Mouse (Mus musculus) hindbrain, embryonic 10.5 days (tissue): ENCODE results near the gene Ccdc137. TPM values are rescaled to one million over a fixed set of nuclear protein-coding genes. Genes with fewer than 3 reads are reported as not detected.

Experiments used
- DNase-seq: peaks from one replicate; pipeline ENCODE4 v3.0.0-alpha.2; 2017; ENCODE audit warnings: low spot score
- H3K27ac ChIP-seq: fragments of 300-500 bp; sonication (generic); 2 replicates; pipeline ENCODE4 v1.5.1; 2016; ENCODE audit warnings: mild to moderate bottlenecking, moderate library complexity
- H3K27me3 ChIP-seq: fragments of 300-500 bp; sonication (generic); 2 replicates; pipeline ENCODE4 v1.6.1; 2016; ENCODE audit warnings: mild to moderate bottlenecking; ENCODE audit not compliant: poor library complexity, insufficient read depth, severe bottlenecking
- H3K36me3 ChIP-seq: fragments of 300-500 bp; sonication (generic); 2 replicates; pipeline ENCODE4 v1.6.1; 2016; ENCODE audit warnings: mild to moderate bottlenecking, moderate library complexity
- H3K4me1 ChIP-seq: fragments of 300-500 bp; sonication (generic); replicated peaks from 2 replicates; pipeline ENCODE4 v1.6.1; 2016; ENCODE audit warnings: mild to moderate bottlenecking
- H3K4me3 ChIP-seq: fragments of 300-500 bp; sonication (generic); 2 replicates; pipeline ENCODE4 v1.5.1; 2016; ENCODE audit warnings: mild to moderate bottlenecking, moderate library complexity
- H3K9me3 ChIP-seq: fragments of 300-500 bp; sonication (generic); 2 replicates; pipeline ENCODE4 v1.6.1; 2016; ENCODE audit warnings: mild to moderate bottlenecking, moderate library complexity
- WGBS: fragments of 180-500 bp; shearing (Covaris S2); methylation state at CpG from one replicate; pipeline ENCODE4 v1.1.7; 2016; 5-methylcytosine and 5-hydroxymethylcytosine counted together
- polyA plus RNA-seq: library from polyadenylated mRNA; unstranded; fragments of >200 nt; fragmentation: Nextera tagmentation; extraction: Ambion mirVana; gene quantifications from 2 replicates; pipeline ENCODE4 v1.2.1, GENCODE M21; 2016

Ccdc137 gene
- polyA plus RNA-seq, 1 experiment from 2014 or later = 34.4 TPM

- Histone ChIP-seq H3K36me3 (peaks cover 69% of the 10 kb centered on the region), H3K4me1 (peaks cover 26% of the 10 kb centered on the region), H3K4me3 (peak overlapping the region; percentile 94), H3K27ac (peak overlapping the region; percentile 90), H3K27me3 (no peaks in the 10 kb centered on the region), H3K9me3 (no peaks in the 10 kb centered on the region)
- 2% methylated on average over 33 of the region's 33 CpGs for WGBS
- DNase-seq = no peak
Observed at GRCm38 (mm10) chr11:120467736-120468092, 9.8 kb downstream of the Ccdc137 start.

- Histone ChIP-seq H3K4me1 (peaks cover 12% of the 10 kb centered on the region), H3K9me3 (no peaks in the 10 kb centered on the region), H3K36me3 (peaks cover 80% of the 10 kb centered on the region), H3K27me3 (no peaks in the 10 kb centered on the region), H3K27ac (no peak overlapping the region), H3K4me3 (no peak overlapping the region)
- 98% methylated on average over 6 of the region's 6 CpGs for WGBS
- no peak for DNase-seq
Observed at GRCm38 (mm10) chr11:120472052-120472451, 14.1 kb downstream of the Ccdc137 start.

GRCm38 (mm10) chr11:120483448-120483934, 25.6 kb downstream of the Ccdc137 start:
- Histone ChIP-seq H3K27me3 (no peaks in the 10 kb centered on the region), H3K4me3 (peak overlapping the region; percentile 99), H3K4me1 (peaks cover 27% of the 10 kb centered on the region), H3K9me3 (no peaks in the 10 kb centered on the region), H3K27ac (peak overlapping the region; percentile 97), H3K36me3 (peaks cover 83% of the 10 kb centered on the region)
- DNase-seq = no peak
- 88% methylated on average over 7 of the region's 7 CpGs for WGBS

GRCm38 (mm10) chr11:120484265-120484981, 26.5 kb downstream of the Ccdc137 start, which contains the start of gene Mrpl12:
Mrpl12 (plus strand) TSS chr11:120484613.
- Histone ChIP-seq H3K9me3 (no peaks in the 10 kb centered on the region), H3K27me3 (no peaks in the 10 kb centered on the region), H3K27ac (peak within 1 kb of the TSS; percentile 97), H3K4me1 (peaks cover 29% of the 10 kb centered on the region), H3K4me3 (peak within 1 kb of the TSS; percentile 99), H3K36me3 (peaks cover 83% of the 10 kb centered on the region)
- peak; percentile 92 for DNase-seq
- WGBS = under 1% methylated on average over 60 of the region's 60 CpGs

- Histone ChIP-seq H3K4me1 (peaks cover 34% of the 10 kb centered on the region), H3K9me3 (no peaks in the 10 kb centered on the region), H3K27ac (peak overlapping the region; percentile 97), H3K4me3 (peak overlapping the region; percentile 99), H3K27me3 (no peaks in the 10 kb centered on the region), H3K36me3 (peaks cover 83% of the 10 kb centered on the region)
- DNase-seq = no peak
- 15% methylated on average over 10 of the region's 10 CpGs for WGBS
Observed at GRCm38 (mm10) chr11:120485251-120485650, 27.3 kb downstream of the Ccdc137 start.

GRCm38 (mm10) chr11:120488516-120488915, 30.6 kb downstream of the Ccdc137 start:
- no peak overlapping the region for H3K27ac ChIP-seq
- peaks cover 51% of the 10 kb centered on the region for H3K36me3 ChIP-seq
- H3K27me3 ChIP-seq = no peaks in the 10 kb centered on the region
- peak overlapping the region; percentile 9; the same call in 1 of the 2 replicates for H3K4me3 ChIP-seq
- no peak for DNase-seq
- H3K4me1 ChIP-seq = peaks cover 64% of the 10 kb centered on the region
- 83% methylated on average over 4 of the region's 4 CpGs for WGBS
- H3K9me3 ChIP-seq = no peaks in the 10 kb centered on the region

- DNase-seq = peak; percentile 68
- H3K9me3 ChIP-seq = no peaks in the 10 kb centered on the region
- 66% methylated on average over 4 of the region's 4 CpGs for WGBS
- H3K27me3 ChIP-seq = no peaks in the 10 kb centered on the region
- peaks cover 53% of the 10 kb centered on the region for H3K36me3 ChIP-seq
- H3K4me1 ChIP-seq = peaks cover 64% of the 10 kb centered on the region
- peak overlapping the region; percentile 18 for H3K4me3 ChIP-seq
- peak overlapping the region; percentile 60; the same call in 1 of the 2 replicates for H3K27ac ChIP-seq
Observed at GRCm38 (mm10) chr11:120489054-120489761, 31.3 kb downstream of the Ccdc137 start.

GRCm38 (mm10) chr11:120490291-120491046, 32.6 kb downstream of the Ccdc137 start:
- H3K36me3 ChIP-seq = peaks cover 65% of the 10 kb centered on the region
- H3K4me3 ChIP-seq = peak overlapping the region; percentile 96
- peaks cover 57% of the 10 kb centered on the region for H3K4me1 ChIP-seq
- no peaks in the 10 kb centered on the region for H3K9me3 ChIP-seq
- 40% methylated on average over 4 of the region's 4 CpGs for WGBS
- DNase-seq = no peak
- H3K27ac ChIP-seq = peak overlapping the region; percentile 94
- H3K27me3 ChIP-seq = no peaks in the 10 kb centered on the region

GRCm38 (mm10) chr11:120491317-120492023, 33.6 kb downstream of the Ccdc137 start, which contains the start of gene Slc25a10:
Slc25a10 (plus strand) TSS chr11:120491840.
- 0% methylated on average over 35 of the region's 35 CpGs for WGBS
- Histone ChIP-seq H3K4me3 (peak within 1 kb of the TSS; percentile 96), H3K9me3 (no peaks in the 10 kb centered on the region), H3K27ac (peak within 1 kb of the TSS; percentile 94), H3K4me1 (peaks cover 50% of the 10 kb centered on the region), H3K27me3 (no peaks in the 10 kb centered on the region), H3K36me3 (peaks cover 65% of the 10 kb centered on the region)
- peak; percentile 89 for DNase-seq

GRCm38 (mm10) chr11:120492024-120492877, 34.3 kb downstream of the Ccdc137 start:
- peaks cover 49% of the 10 kb centered on the region for H3K4me1 ChIP-seq
- H3K27me3 ChIP-seq = no peaks in the 10 kb centered on the region
- H3K9me3 ChIP-seq = no peaks in the 10 kb centered on the region
- under 1% methylated on average over 48 of the region's 48 CpGs for WGBS
- peak overlapping the region; percentile 94 for H3K27ac ChIP-seq
- peak overlapping the region; percentile 96 for H3K4me3 ChIP-seq
- DNase-seq = peak; percentile 52
- peaks cover 65% of the 10 kb centered on the region for H3K36me3 ChIP-seq

GRCm38 (mm10) chr11:120492878-120493203, 34.9 kb downstream of the Ccdc137 start:
- 32% methylated on average over 3 of the region's 3 CpGs for WGBS
- Histone ChIP-seq H3K27me3 (no peaks in the 10 kb centered on the region), H3K36me3 (peaks cover 65% of the 10 kb centered on the region), H3K4me3 (peak overlapping the region; percentile 96), H3K4me1 (peaks cover 49% of the 10 kb centered on the region), H3K27ac (peak overlapping the region; percentile 94), H3K9me3 (no peaks in the 10 kb centered on the region)
- no peak for DNase-seq
